Mouse (Mus musculus): ENCODE data around the gene Mrm3.

Gene Mrm3

GRCm38 (mm10) chr11:76252036-76252435 is 8.5 kb downstream of the Mrm3 start:
- ATAC-seq (ENCODE audit: low TSS enrichment), result no peak

- ATAC-seq (ENCODE audit: low TSS enrichment), result peak; percentile 91
Observed at GRCm38 (mm10) chr11:76253145-76253917, 9.8 kb downstream of the Mrm3 start.

- ATAC-seq (ENCODE audit: low TSS enrichment), result no peak
Observed at GRCm38 (mm10) chr11:76253918-76254264, 10.4 kb downstream of the Mrm3 start.

GRCm38 (mm10) chr11:76255431-76256001 is 12.0 kb downstream of the Mrm3 start:
- no peak for ATAC-seq (ENCODE audit: low TSS enrichment)

- ATAC-seq (ENCODE audit: low TSS enrichment), result no peak
Observed at GRCm38 (mm10) chr11:76256129-76256528, 12.6 kb downstream of the Mrm3 start.

GRCm38 (mm10) chr11:76257386-76257785 is 13.9 kb downstream of the Mrm3 start:
- no peak for ATAC-seq (ENCODE audit: low TSS enrichment)

GRCm38 (mm10) chr11:76258511-76258910 is 15.0 kb downstream of the Mrm3 start:
- no peak for ATAC-seq (ENCODE audit: low TSS enrichment)

GRCm38 (mm10) chr11:76260208-76261050 is 16.9 kb downstream of the Mrm3 start:
- no peak for ATAC-seq (ENCODE audit: low TSS enrichment)

GRCm38 (mm10) chr11:76261224-76261623 is 17.7 kb downstream of the Mrm3 start:
- no peak for ATAC-seq (ENCODE audit: low TSS enrichment)

GRCm38 (mm10) chr11:76262611-76263351 is 19.3 kb downstream of the Mrm3 start:
- no peak for ATAC-seq (ENCODE audit: low TSS enrichment)

- ATAC-seq (ENCODE audit: low TSS enrichment), result no peak
Observed at GRCm38 (mm10) chr11:76267550-76267949, 24.0 kb downstream of the Mrm3 start.

- ATAC-seq (ENCODE audit: low TSS enrichment), result peak; percentile 44; the same call in 1 of the 2 replicates
Observed at GRCm38 (mm10) chr11:76268001-76268459, 24.5 kb downstream of the Mrm3 start.

- no peak for ATAC-seq (ENCODE audit: low TSS enrichment)
Observed at GRCm38 (mm10) chr11:76268521-76269065, 25.1 kb downstream of the Mrm3 start.

GRCm38 (mm10) chr11:76272440-76272839 is 28.9 kb downstream of the Mrm3 start:
- ATAC-seq (ENCODE audit: low TSS enrichment), result no peak

- ATAC-seq (ENCODE audit: low TSS enrichment), result no peak
Observed at GRCm38 (mm10) chr11:76278960-76279852, 35.7 kb downstream of the Mrm3 start.

- no peak for ATAC-seq (ENCODE audit: low TSS enrichment)
Observed at GRCm38 (mm10) chr11:76279971-76280370, 36.5 kb downstream of the Mrm3 start.

GRCm38 (mm10) chr11:76283841-76284240 is 40.3 kb downstream of the Mrm3 start:
- no peak for ATAC-seq (ENCODE audit: low TSS enrichment)

- ATAC-seq (ENCODE audit: low TSS enrichment), result no peak
Observed at GRCm38 (mm10) chr11:76285431-76286075, 42.0 kb downstream of the Mrm3 start.

GRCm38 (mm10) chr11:76286534-76287126 is 43.1 kb downstream of the Mrm3 start:
- ATAC-seq (ENCODE audit: low TSS enrichment), result no peak

- ATAC-seq (ENCODE audit: low TSS enrichment), result no peak
Observed at GRCm38 (mm10) chr11:76287301-76287700, 43.8 kb downstream of the Mrm3 start.

All from frontal cortex, adult (tissue).